Mouse (Mus musculus) kidney, postnatal 14 days (tissue): ENCODE results near the gene Atp6v1d.

Experiments
- DNase-seq: peaks from one replicate; pipeline ENCODE4 v3.0.0; 2022; ENCODE audit warnings: mixed read lengths

The Atp6v1d gene

GRCm38 (mm10) chr12:78861496-78862253 is at the start of gene Atp6v1d, which contains the start of gene Eif2s1:
TSS of gene Atp6v1d (minus strand) at chr12:78861638.
TSS of gene Eif2s1 (plus strand) at chr12:78861819.
- DNase-seq = peak; percentile 99

- DNase-seq = no peak
These were observed 49.4 kb upstream of the Atp6v1d start for GRCm38 (mm10) chr12:78910684-78911461.

GRCm38 (mm10) chr12:78908081-78908605 is 46.7 kb upstream of the Atp6v1d start:
- no peak for DNase-seq

GRCm38 (mm10) chr12:78906707-78907162 is 45.3 kb upstream of the Atp6v1d start, which contains the start of gene Plek2:
TSS of gene Plek2 (minus strand) at chr12:78906964.
- DNase-seq = peak; percentile 83

GRCm38 (mm10) chr12:78904499-78904898 is 43.1 kb upstream of the Atp6v1d start:
- DNase-seq = no peak

GRCm38 (mm10) chr12:78903313-78903712 is 41.9 kb upstream of the Atp6v1d start:
- DNase-seq = no peak

GRCm38 (mm10) chr12:78901467-78901866 is 40.0 kb upstream of the Atp6v1d start:
- DNase-seq = no peak

GRCm38 (mm10) chr12:78897861-78898260 is 36.4 kb upstream of the Atp6v1d start:
- no peak for DNase-seq

- DNase-seq = no peak
These were observed 29.7 kb upstream of the Atp6v1d start for GRCm38 (mm10) chr12:78891149-78891548.

GRCm38 (mm10) chr12:78890062-78890461 is 28.6 kb upstream of the Atp6v1d start:
- no peak for DNase-seq

- no peak for DNase-seq
These were observed 13.1 kb upstream of the Atp6v1d start for GRCm38 (mm10) chr12:78874581-78874980.

GRCm38 (mm10) chr12:78868115-78868514 is 6.7 kb upstream of the Atp6v1d start:
- DNase-seq = no peak

- DNase-seq = no peak
These were observed 4.0 kb upstream of the Atp6v1d start for GRCm38 (mm10) chr12:78865434-78865833.

- no peak for DNase-seq
These were observed 854 bp upstream of the Atp6v1d start for GRCm38 (mm10) chr12:78862254-78862730.

- DNase-seq = no peak
These were observed 430 bp downstream of the Atp6v1d start for GRCm38 (mm10) chr12:78860921-78861495.

- no peak for DNase-seq
These were observed 13.2 kb downstream of the Atp6v1d start for GRCm38 (mm10) chr12:78848246-78848645.

- no peak for DNase-seq
These were observed 19.0 kb downstream of the Atp6v1d start for GRCm38 (mm10) chr12:78842429-78842828.

- DNase-seq = peak; percentile 48
These were observed 21.5 kb downstream of the Atp6v1d start for GRCm38 (mm10) chr12:78839906-78840305.

- DNase-seq = no peak
These were observed 26.9 kb downstream of the Atp6v1d start for GRCm38 (mm10) chr12:78834496-78834895.

- no peak for DNase-seq
These were observed 47.0 kb downstream of the Atp6v1d start for GRCm38 (mm10) chr12:78814437-78814836.

GRCm38 (mm10) chr12:78801836-78802235 is 59.6 kb downstream of the Atp6v1d start:
- no peak for DNase-seq

- no peak for DNase-seq
These were observed 61.4 kb downstream of the Atp6v1d start for GRCm38 (mm10) chr12:78800036-78800435.

- peak; percentile 56 for DNase-seq
These were observed 67.2 kb downstream of the Atp6v1d start for GRCm38 (mm10) chr12:78794236-78794635.
